Mouse (Mus musculus) forebrain, embryonic 11.5 days (tissue): ENCODE results near the gene Aph1b. TPM values are rescaled to one million over a fixed set of nuclear protein-coding genes. Genes with fewer than 3 reads are reported as not detected.

Experiments used
- ATAC-seq: fragments of 200-750 bp; cut with Nextera tagmentation; replicated peaks from 2 replicates; pipeline ENCODE4 v1.8.0; 2017; ENCODE audit warnings: moderate TSS enrichment; ENCODE audit not compliant: low FRiP score
- DNase-seq: peaks from one replicate; pipeline ENCODE4 v3.0.0-alpha.2; 2017; ENCODE audit warnings: low spot score
- H3K27ac ChIP-seq: fragments of 300-500 bp; sonication (generic); 2 replicates; pipeline ENCODE4 v1.5.1; 2014; ENCODE audit warnings: low read depth, low read length
- H3K27me3 ChIP-seq: fragments of 300-500 bp; sonication (generic); 2 replicates; pipeline ENCODE4 v1.6.1; 2014; ENCODE audit warnings: mild to moderate bottlenecking, low read length, mixed read lengths; ENCODE audit not compliant: control insufficient read depth, insufficient read depth
- H3K36me3 ChIP-seq: fragments of 300-500 bp; sonication (generic); 2 replicates; pipeline ENCODE4 v1.6.1; 2014; ENCODE audit warnings: mild to moderate bottlenecking, low read length, moderate library complexity, mixed read lengths; ENCODE audit not compliant: control insufficient read depth, insufficient read depth
- H3K4me1 ChIP-seq: fragments of 300-500 bp; sonication (generic); replicated peaks from 2 replicates; pipeline ENCODE4 v1.6.1; 2014; ENCODE audit warnings: low read length, mixed read lengths; ENCODE audit not compliant: control insufficient read depth, insufficient read depth
- H3K4me2 ChIP-seq: fragments of 300-500 bp; sonication (generic); 2 replicates; pipeline ENCODE4 v1.6.1; 2014; ENCODE audit warnings: low read depth, mild to moderate bottlenecking, low read length, moderate library complexity, mixed read lengths; ENCODE audit not compliant: severe bottlenecking
- H3K4me3 ChIP-seq: fragments of 300-500 bp; sonication (generic); 2 replicates; pipeline ENCODE4 v1.5.1; 2014; ENCODE audit warnings: low read depth, low read length
- H3K9ac ChIP-seq: fragments of 300-500 bp; sonication (generic); 2 replicates; pipeline ENCODE4 v1.6.1; 2014; ENCODE audit warnings: low read length
- H3K9me3 ChIP-seq: fragments of 300-500 bp; sonication (generic); 2 replicates; pipeline ENCODE4 v1.6.1; 2016; ENCODE audit warnings: low read length, mixed read lengths; ENCODE audit not compliant: control insufficient read depth
- WGBS: fragments of 180-500 bp; shearing (Covaris S2); extraction: QIAGEN DNeasy Blood & Tissue Kit; methylation state at CpG from one replicate; pipeline ENCODE4 v1.1.7; 2014; 5-methylcytosine and 5-hydroxymethylcytosine counted together
- polyA plus RNA-seq: library from polyadenylated mRNA; unstranded; fragments of >200 nt; fragmentation: Nextera tagmentation; extraction: Ambion mirVana; gene quantifications from 2 replicates; pipeline ENCODE4 v1.2.1, GENCODE M21; 2014

The Aph1b gene
- polyA plus RNA-seq, 1 experiment from 2014 or later, result 17.6 TPM

DNA sequence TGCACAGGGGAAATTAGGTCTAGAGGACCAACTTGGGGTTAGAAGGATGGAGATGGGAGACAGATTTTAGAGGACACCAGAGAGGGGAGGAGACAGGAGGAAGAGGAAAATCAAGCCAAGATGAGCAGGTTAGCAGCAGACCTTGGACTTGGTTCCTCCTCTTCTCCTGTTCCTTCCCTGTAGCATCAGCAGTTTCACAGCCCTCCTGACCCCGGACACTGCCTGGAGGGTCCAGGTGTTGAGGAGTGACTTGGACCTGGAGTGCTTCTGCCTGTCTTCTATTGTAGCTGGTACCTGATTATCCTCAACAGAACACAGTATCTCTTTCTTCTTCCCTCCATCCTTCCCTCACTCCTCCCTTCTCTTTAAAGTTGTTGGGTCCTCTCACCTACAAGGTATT lies 26.6 kb downstream of the Aph1b start:
- H3K36me3 ChIP-seq, result no peaks in the 10 kb centered on the region
- no peak overlapping the region for H3K4me2 ChIP-seq
- WGBS, result 69% methylated on average over 1 of the region's 1 CpGs
- H3K9me3 ChIP-seq, result no peaks in the 10 kb centered on the region
- H3K27me3 ChIP-seq, result no peaks in the 10 kb centered on the region
- no peak overlapping the region for H3K27ac ChIP-seq
- no peak for DNase-seq
- no peak overlapping the region for H3K9ac ChIP-seq
- H3K4me3 ChIP-seq, result no peak overlapping the region
- no peak for ATAC-seq
- no peaks in the 10 kb centered on the region for H3K4me1 ChIP-seq

DNA sequence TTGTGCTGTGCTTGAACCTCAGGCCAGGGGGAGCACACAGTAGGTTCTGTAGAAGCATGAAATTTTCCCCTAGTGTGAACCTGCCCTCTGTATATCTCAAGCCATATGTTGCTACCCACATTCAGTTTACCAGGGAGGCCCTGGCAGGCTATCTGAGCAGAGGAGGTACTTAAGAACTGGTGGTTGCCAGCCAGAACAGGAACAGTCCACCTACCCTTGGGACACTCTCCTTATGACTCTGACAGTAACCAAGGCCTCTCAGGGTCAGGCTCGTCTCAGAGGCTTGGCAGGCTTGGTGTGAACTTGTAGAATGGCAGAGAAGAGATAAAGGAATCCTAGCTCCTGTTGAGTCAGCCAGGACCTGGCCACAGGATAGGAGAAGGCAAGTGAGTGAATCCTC lies 34.3 kb downstream of the Aph1b start:
- ATAC-seq (no peak), DNase-seq (no peak)
- WGBS, result 75% methylated on average over 1 of the region's 1 CpGs

DNA sequence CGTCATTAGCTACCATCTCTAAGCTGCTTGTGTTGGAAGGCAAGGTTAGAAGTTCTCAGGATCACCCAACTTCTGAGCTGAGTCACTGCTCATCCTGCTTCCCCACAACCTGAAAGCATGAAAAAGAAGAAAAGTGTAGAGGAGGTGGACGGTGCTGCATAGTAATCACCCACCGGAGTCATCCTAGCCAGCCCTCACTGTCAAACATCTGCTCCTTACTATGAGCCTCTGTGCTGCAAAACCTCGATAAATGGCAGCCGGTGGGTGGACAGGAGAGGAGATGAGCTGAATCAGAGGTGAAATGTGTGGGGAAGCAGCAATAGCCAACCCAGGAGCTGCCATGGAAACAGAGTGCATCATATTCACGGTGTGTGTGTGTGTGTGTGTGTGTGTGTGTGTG lies 42.4 kb downstream of the Aph1b start:
- Histone ChIP-seq H3K4me3 (no peak overlapping the region), H3K9ac (no peak overlapping the region), H3K4me2 (no peak overlapping the region), H3K36me3 (no peaks in the 10 kb centered on the region), H3K4me1 (no peaks in the 10 kb centered on the region), H3K27me3 (no peaks in the 10 kb centered on the region), H3K9me3 (no peaks in the 10 kb centered on the region), H3K27ac (no peak overlapping the region)
- 89% methylated on average over 6 of the region's 6 CpGs for WGBS
- ATAC-seq (no peak), DNase-seq (no peak)

More for the DNA sequence above, 34.3 kb downstream of the Aph1b start:
- Histone ChIP-seq H3K9ac (no peak overlapping the region), H3K4me2 (no peak overlapping the region), H3K36me3 (no peaks in the 10 kb centered on the region), H3K9me3 (no peaks in the 10 kb centered on the region), H3K27me3 (no peaks in the 10 kb centered on the region), H3K27ac (no peak overlapping the region), H3K4me3 (no peak overlapping the region), H3K4me1 (no peaks in the 10 kb centered on the region)

DNA sequence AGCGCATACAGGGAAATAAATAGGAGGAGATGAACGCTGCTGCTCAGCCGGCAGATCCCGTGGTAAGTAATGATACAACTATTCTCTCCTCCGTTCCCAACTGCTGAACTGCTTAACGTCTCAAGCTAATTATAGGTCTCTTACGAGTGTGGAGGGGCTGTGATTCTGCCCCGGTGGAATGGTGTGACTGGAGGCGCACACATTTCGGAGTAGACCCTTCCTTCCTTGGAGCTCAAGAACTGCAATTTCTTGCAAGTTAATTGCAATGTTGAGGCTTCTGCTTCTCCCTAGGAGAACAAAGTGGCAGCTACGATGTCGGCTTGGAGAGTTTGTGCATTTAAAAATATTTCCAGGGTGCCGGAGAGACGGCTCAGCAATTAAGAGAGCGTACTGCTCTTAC lies 46.9 kb downstream of the Aph1b start:
- ATAC-seq, result no peak

DNA sequence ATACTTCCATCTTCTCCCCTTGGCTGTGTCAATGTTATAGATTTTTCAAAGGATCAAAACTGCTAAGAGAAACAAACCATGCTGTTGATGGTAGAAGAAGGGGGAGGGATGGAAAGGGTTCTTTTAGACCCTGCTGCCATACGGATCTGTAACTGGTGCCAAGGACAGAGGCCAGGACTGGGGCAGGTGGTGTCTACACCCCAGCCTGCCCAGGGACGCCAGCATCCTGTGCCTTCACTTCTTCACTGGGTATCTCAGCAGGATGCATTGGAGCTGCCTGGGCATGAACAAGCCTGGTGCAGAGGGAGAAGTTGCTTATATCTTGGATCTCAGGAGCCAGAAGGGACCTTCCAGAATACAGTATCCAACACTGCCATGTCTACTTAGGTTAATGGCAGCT lies 50.8 kb downstream of the Aph1b start:
- no peak for ATAC-seq
- no peak overlapping the region for H3K27ac ChIP-seq
- 92% methylated on average over 2 of the region's 2 CpGs for WGBS
- no peaks in the 10 kb centered on the region for H3K9me3 ChIP-seq
- H3K9ac ChIP-seq, result no peak overlapping the region
- no peaks in the 10 kb centered on the region for H3K36me3 ChIP-seq
- H3K4me2 ChIP-seq, result no peak overlapping the region
- DNase-seq, result no peak
- no peaks in the 10 kb centered on the region for H3K27me3 ChIP-seq
- H3K4me1 ChIP-seq, result no peaks in the 10 kb centered on the region
- no peak overlapping the region for H3K4me3 ChIP-seq

More for the DNA sequence above, 46.9 kb downstream of the Aph1b start:
- H3K4me3 ChIP-seq, result no peak overlapping the region
- H3K4me2 ChIP-seq, result no peak overlapping the region
- no peaks in the 10 kb centered on the region for H3K4me1 ChIP-seq
- DNase-seq, result peak; percentile 30
- H3K27me3 ChIP-seq, result no peaks in the 10 kb centered on the region
- no peak overlapping the region for H3K9ac ChIP-seq
- 88% methylated on average over 15 of the region's 15 CpGs for WGBS
- no peaks in the 10 kb centered on the region for H3K36me3 ChIP-seq
- H3K27ac ChIP-seq, result no peak overlapping the region
- no peaks in the 10 kb centered on the region for H3K9me3 ChIP-seq

DNA sequence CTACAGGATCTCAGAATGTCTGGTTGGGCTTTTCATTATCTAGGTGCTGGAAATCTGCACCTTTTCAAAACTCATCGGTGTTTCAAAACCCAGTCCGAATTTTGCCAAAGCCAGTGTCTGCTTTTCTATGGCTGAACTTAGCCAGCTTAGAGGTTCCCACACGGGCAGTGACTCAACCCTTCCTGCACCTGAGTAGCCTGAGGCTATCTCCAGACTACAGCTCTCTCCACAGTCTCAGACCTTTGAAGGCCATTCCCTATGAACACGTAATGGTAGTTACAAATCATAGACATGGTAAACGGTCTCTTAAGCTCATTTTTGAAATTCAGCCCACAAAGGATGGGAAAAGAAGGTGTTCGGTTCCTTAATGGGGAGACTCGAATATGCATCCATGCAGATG lies 55.8 kb downstream of the Aph1b start:
- H3K27me3 ChIP-seq, result no peaks in the 10 kb centered on the region
- H3K4me1 ChIP-seq, result no peaks in the 10 kb centered on the region
- H3K27ac ChIP-seq, result no peak overlapping the region
- DNase-seq (no peak), ATAC-seq (no peak)
- no peak overlapping the region for H3K4me2 ChIP-seq
- no peaks in the 10 kb centered on the region for H3K9me3 ChIP-seq
- no peaks in the 10 kb centered on the region for H3K36me3 ChIP-seq
- WGBS, result 83% methylated on average over 7 of the region's 7 CpGs
- H3K4me3 ChIP-seq, result no peak overlapping the region
- no peak overlapping the region for H3K9ac ChIP-seq

DNA sequence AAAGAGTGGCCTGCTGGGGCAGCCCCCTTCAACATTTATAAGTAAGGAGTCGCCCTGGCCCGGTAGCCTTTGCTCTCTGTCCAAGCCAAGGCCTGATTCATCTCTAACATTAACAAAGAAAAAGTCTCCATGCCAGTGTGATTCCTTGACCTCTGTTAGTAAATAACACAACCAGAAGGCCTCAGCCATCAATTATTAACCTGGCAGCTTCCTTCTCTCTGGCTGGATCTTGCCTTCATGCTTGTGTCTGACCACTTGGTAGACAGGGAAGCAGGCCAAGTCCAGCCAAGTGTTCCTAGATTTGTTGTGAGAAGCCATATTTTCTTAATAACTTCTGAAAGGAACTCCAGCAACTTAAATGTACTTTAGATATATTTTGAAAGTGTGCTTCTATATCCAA lies 58.7 kb downstream of the Aph1b start:
- DNase-seq (no peak), ATAC-seq (no peak)
- Histone ChIP-seq H3K27ac (no peak overlapping the region), H3K27me3 (no peaks in the 10 kb centered on the region), H3K9me3 (no peaks in the 10 kb centered on the region), H3K4me2 (no peak overlapping the region), H3K9ac (no peak overlapping the region), H3K4me3 (no peak overlapping the region), H3K4me1 (no peaks in the 10 kb centered on the region), H3K36me3 (no peaks in the 10 kb centered on the region)
- WGBS, result 90% methylated on average over 2 of the region's 2 CpGs

DNA sequence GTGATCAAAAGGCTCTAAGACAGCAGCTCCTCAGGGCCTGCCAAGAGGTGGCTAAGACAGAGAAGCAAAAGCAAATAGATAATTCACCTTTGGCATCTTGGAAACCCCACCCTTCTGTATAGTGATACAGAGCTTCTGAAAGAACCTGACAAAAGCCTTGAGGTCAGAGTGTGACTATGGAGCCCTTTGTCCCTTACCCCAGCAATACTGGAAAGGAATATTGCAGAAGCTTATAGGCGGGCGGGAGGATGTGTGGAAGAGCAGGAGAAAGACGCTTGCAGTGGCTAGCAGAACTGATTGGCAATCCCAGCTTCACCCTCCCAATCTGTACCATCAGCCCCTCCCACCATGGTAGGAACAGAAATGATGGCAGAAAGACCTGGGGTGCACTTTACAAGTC lies 59.3 kb downstream of the Aph1b start:
- H3K36me3 ChIP-seq, result no peaks in the 10 kb centered on the region
- H3K4me3 ChIP-seq, result no peak overlapping the region
- H3K4me2 ChIP-seq, result no peak overlapping the region
- H3K9ac ChIP-seq, result no peak overlapping the region
- H3K9me3 ChIP-seq, result no peaks in the 10 kb centered on the region
- ATAC-seq (no peak), DNase-seq (no peak)
- 86% methylated on average over 3 of the region's 3 CpGs for WGBS
- H3K27me3 ChIP-seq, result no peaks in the 10 kb centered on the region
- no peaks in the 10 kb centered on the region for H3K4me1 ChIP-seq
- no peak overlapping the region for H3K27ac ChIP-seq

DNA sequence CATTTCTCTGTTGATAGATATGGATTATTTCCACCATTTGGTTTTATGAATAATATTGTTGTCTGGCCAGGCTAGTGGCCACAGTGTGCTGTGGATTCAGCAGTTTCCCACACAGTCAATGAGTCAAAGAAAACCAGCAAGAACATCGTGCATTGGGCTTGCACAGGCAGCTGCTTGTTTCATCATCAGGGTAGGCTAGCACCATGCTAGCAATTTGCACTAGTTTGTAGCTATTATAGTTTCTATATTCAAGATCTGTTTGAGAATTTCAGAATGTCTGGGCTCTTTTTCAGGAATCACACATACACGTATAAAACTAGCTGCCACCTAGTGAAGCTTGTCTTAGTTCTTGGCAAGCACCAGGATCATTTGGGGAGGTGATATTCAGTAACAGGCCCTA lies 60.2 kb downstream of the Aph1b start:
- 92% methylated on average over 2 of the region's 2 CpGs for WGBS
- ATAC-seq, result no peak
- no peak overlapping the region for H3K9ac ChIP-seq

More for the DNA sequence above, 60.2 kb downstream of the Aph1b start:
- Histone ChIP-seq H3K27ac (no peak overlapping the region), H3K9me3 (no peaks in the 10 kb centered on the region), H3K4me1 (no peaks in the 10 kb centered on the region), H3K4me2 (no peak overlapping the region), H3K4me3 (no peak overlapping the region), H3K36me3 (no peaks in the 10 kb centered on the region), H3K27me3 (no peaks in the 10 kb centered on the region)
- no peak for DNase-seq
